Mouse (Mus musculus) kidney, embryonic 16.5 days (tissue): ENCODE data around the gene Nsun4. TPM values are rescaled to one million over a fixed set of nuclear protein-coding genes. Genes with fewer than 3 reads are reported as not detected.

Experiments used
- ATAC-seq: fragments of 200-750 bp; cut with Nextera tagmentation; 2 replicates; pipeline ENCODE4 v1.8.0; 2017; ENCODE audit warnings: moderate TSS enrichment; ENCODE audit not compliant: low FRiP score, low TSS enrichment
- H3K27ac ChIP-seq: fragments of 300-500 bp; sonication (generic); 2 replicates; pipeline ENCODE4 v1.5.1; 2014; ENCODE audit warnings: low read length
- H3K27me3 ChIP-seq: fragments of 300-500 bp; sonication (generic); 2 replicates; pipeline ENCODE4 v1.6.1; 2014; ENCODE audit warnings: low read length, control low read depth, mixed read lengths; ENCODE audit not compliant: insufficient read depth
- H3K36me3 ChIP-seq: fragments of 300-500 bp; sonication (generic); 2 replicates; pipeline ENCODE4 v1.6.1; 2014; ENCODE audit warnings: low read length, control low read depth, mixed read lengths; ENCODE audit not compliant: insufficient read depth
- H3K4me1 ChIP-seq: fragments of 300-500 bp; sonication (generic); 2 replicates; pipeline ENCODE4 v1.6.1; 2014; ENCODE audit warnings: low read length, control low read depth, mixed read lengths; ENCODE audit not compliant: insufficient read depth
- H3K4me2 ChIP-seq: fragments of 300-500 bp; sonication (generic); replicated peaks from 2 replicates; pipeline ENCODE4 v1.6.1; 2014; ENCODE audit warnings: low read depth, low read length
- H3K4me3 ChIP-seq: fragments of 300-500 bp; sonication (generic); 2 replicates; pipeline ENCODE4 v1.5.1; 2014; ENCODE audit warnings: mild to moderate bottlenecking, low read length
- H3K9ac ChIP-seq: fragments of 300-500 bp; sonication (generic); replicated peaks from 2 replicates; pipeline ENCODE4 v1.6.1; 2014; ENCODE audit warnings: low read length
- H3K9me3 ChIP-seq: fragments of 300-500 bp; sonication (generic); 2 replicates; pipeline ENCODE4 v1.6.1; 2016; ENCODE audit warnings: low read length, control low read depth
- WGBS: fragments of 180-500 bp; shearing (Covaris S2); extraction: QIAGEN DNeasy Blood & Tissue Kit; methylation state at CpG from one replicate; pipeline ENCODE4 v1.1.7; 2014; 5-methylcytosine and 5-hydroxymethylcytosine counted together
- polyA plus RNA-seq: library from polyadenylated mRNA; unstranded; fragments of >200 nt; fragmentation: Nextera tagmentation; extraction: Ambion mirVana; gene quantifications from 2 replicates; pipeline ENCODE4 v1.2.1, GENCODE M21; 2015

The Nsun4 gene
- polyA plus RNA-seq, 1 experiment from 2014 or later: 21.2 TPM

DNA sequence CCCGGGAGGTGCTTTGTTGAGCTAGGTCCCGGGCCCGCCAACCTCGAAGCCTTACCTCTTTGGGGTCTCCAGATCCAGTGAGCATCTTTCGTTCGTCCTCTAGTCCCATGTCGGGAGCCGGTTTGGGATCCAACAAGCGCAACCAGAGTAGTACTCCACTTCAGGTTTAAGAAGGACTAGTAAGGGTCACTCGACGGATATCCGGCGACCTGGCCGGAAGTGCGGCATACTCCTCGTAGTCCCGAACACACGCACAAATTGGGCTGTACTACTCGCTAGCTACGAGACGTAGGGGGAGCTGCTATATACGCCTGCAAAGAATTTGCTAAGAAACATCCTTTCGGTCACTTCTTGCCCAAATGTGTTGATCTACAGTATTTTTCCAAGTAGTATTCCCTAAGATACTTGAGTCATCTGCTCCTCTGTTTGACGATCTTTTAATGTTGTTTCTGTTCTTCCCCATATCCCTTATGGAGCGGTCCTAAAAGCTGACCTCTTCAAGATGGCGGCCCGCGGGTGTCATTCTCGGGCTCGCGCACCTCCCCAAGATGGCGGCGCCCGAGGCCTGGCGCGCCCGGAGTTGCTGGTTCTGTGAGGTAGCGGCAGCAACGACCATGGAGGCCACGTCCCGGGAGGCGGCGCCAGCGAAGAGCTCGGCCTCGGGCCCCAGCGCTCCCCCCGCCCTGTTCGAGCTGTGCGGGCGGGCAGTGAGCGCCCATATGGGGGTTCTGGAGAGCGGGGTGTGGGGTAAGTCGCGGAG lies 21.4 kb upstream of the Nsun4 start, which contains the start of the genes Uqcrh and Lrrc41:
Gene Uqcrh, minus strand, starts transcription at position 211 of the 760 bp plus-strand sequence.
Gene Lrrc41, plus strand, starts transcription at position 409 of the 760 bp plus-strand sequence.
- H3K9me3 ChIP-seq: no peaks in the 10 kb centered on the region
- H3K9ac ChIP-seq: peak within 1 kb of the TSS; percentile 99
- WGBS: under 1% methylated on average over 55 of the region's 55 CpGs
- H3K4me2 ChIP-seq: peak within 1 kb of the TSS; percentile 78
- peak within 1 kb of the TSS; percentile 93 for H3K4me3 ChIP-seq
- H3K27me3 ChIP-seq: no peaks in the 10 kb centered on the region
- H3K36me3 ChIP-seq: peaks cover 3% of the 10 kb centered on the region; the same call in 1 of the 2 replicates
- H3K4me1 ChIP-seq: peaks cover 25% of the 10 kb centered on the region
- ATAC-seq: peak; percentile 93
- H3K27ac ChIP-seq: peak within 1 kb of the TSS; percentile 98

DNA sequence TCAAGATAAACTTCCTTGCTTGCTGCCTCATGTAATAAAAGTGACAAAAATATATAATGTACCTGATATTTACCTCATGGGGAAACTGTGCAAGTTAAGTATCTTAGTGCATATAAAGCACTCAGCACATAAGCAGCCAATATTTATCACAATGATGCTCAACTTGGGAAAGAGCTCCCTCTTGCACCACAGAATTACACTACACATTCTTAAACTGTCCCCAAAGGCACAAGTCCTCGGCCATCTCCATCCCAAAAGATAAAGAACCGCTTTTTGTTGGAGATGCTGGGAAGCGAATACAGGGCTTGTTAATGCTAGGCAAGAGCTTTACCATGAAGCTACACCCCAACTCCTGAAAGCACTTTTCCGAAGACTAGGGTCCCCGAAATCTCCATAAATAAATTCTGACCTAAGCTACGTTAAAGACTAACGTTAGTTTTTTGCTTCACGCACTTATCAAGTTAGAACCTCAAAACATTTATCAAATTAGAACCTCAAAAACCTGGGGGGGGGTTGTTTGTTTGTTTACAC lies 20.5 kb upstream of the Nsun4 start:
- peaks cover 11% of the 10 kb centered on the region; the same call in 1 of the 2 replicates for H3K36me3 ChIP-seq
- peak overlapping the region; percentile 78 for H3K4me2 ChIP-seq
- H3K27me3 ChIP-seq: no peaks in the 10 kb centered on the region
- WGBS: 2% methylated on average over 8 of the region's 8 CpGs
- H3K4me1 ChIP-seq: peaks cover 25% of the 10 kb centered on the region
- no peaks in the 10 kb centered on the region for H3K9me3 ChIP-seq
- H3K4me3 ChIP-seq: peak overlapping the region; percentile 93
- H3K27ac ChIP-seq: peak overlapping the region; percentile 98
- ATAC-seq: no peak
- H3K9ac ChIP-seq: peak overlapping the region; percentile 99

DNA sequence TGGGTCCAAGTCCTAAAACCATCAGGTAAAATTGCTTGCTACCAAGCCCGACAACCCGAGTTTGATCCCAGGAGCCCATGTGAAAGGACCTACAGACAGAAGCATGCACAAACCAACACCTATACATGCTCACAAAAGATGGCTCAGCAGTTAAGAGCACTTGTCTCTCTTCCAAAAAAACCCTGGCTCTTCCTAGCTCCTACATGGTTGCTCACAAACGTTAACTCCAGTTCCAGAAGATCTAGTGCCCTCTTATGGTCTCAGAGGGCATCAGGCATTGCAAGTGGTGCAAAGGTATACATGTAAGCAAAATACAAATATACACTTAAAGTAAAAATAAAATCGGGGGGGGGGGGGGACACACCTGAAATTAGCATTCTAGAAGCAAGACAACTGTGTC lies 19.5 kb upstream of the Nsun4 start:
- no peak overlapping the region for H3K27ac ChIP-seq
- H3K27me3 ChIP-seq: no peaks in the 10 kb centered on the region
- ATAC-seq: no peak
- 51% methylated on average over 4 of the region's 4 CpGs for WGBS
- H3K9ac ChIP-seq: no peak overlapping the region
- peaks cover 21% of the 10 kb centered on the region for H3K36me3 ChIP-seq
- H3K4me2 ChIP-seq: peak overlapping the region; percentile 78
- peak overlapping the region; percentile 27 for H3K4me3 ChIP-seq
- peaks cover 25% of the 10 kb centered on the region for H3K4me1 ChIP-seq
- H3K9me3 ChIP-seq: no peaks in the 10 kb centered on the region

DNA sequence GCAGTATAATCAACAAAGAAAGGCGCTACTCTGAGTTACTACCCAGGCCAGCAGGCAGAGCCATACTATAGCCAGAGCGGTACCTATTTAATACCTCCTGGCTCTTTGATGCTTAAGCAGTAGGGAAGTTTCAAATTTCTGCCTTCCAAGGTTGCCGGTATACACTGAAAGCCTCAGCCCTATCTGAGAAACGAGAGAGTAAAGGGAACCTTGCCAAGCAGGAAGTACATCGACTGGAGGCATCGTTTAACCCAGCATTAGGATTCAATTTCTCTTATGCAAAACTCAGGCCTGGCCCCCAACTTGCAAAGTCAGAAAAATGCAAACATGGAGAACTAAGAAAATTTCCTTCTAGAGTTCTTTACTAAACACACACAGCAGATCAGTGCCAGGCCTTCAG lies 16.4 kb upstream of the Nsun4 start:
- no peaks in the 10 kb centered on the region for H3K27me3 ChIP-seq
- WGBS: 69% methylated on average over 6 of the region's 6 CpGs
- ATAC-seq: no peak
- H3K9ac ChIP-seq: no peak overlapping the region
- peaks cover 13% of the 10 kb centered on the region for H3K4me1 ChIP-seq
- H3K27ac ChIP-seq: no peak overlapping the region
- no peak overlapping the region for H3K4me2 ChIP-seq
- H3K9me3 ChIP-seq: no peaks in the 10 kb centered on the region
- H3K4me3 ChIP-seq: no peak overlapping the region
- H3K36me3 ChIP-seq: peaks cover 34% of the 10 kb centered on the region

DNA sequence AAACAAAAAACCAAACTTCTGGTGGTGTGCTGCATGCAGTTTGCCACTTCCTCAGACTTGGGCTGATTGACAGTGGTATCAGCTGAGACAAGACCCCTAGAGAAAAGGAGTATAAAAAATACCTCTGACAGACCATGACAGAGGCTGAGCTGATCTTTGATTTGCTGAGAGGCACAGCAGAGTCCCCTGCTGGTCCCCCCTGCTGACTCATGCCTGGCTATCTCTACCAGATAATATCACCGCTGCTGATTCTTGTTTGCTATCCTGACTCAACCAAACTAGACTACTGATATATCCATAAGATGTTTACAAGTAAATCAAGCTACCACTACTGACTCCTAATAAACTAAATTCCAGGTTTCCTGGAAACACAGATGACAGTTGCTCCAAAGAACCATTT lies 10.2 kb upstream of the Nsun4 start:
- 65% methylated on average over 1 of the region's 1 CpGs for WGBS
- no peak overlapping the region for H3K4me3 ChIP-seq
- no peak overlapping the region for H3K4me2 ChIP-seq
- no peaks in the 10 kb centered on the region for H3K9me3 ChIP-seq
- no peak overlapping the region for H3K9ac ChIP-seq
- no peaks in the 10 kb centered on the region for H3K4me1 ChIP-seq
- peaks cover 20% of the 10 kb centered on the region for H3K36me3 ChIP-seq
- H3K27me3 ChIP-seq: no peaks in the 10 kb centered on the region
- no peak for ATAC-seq
- H3K27ac ChIP-seq: no peak overlapping the region

DNA sequence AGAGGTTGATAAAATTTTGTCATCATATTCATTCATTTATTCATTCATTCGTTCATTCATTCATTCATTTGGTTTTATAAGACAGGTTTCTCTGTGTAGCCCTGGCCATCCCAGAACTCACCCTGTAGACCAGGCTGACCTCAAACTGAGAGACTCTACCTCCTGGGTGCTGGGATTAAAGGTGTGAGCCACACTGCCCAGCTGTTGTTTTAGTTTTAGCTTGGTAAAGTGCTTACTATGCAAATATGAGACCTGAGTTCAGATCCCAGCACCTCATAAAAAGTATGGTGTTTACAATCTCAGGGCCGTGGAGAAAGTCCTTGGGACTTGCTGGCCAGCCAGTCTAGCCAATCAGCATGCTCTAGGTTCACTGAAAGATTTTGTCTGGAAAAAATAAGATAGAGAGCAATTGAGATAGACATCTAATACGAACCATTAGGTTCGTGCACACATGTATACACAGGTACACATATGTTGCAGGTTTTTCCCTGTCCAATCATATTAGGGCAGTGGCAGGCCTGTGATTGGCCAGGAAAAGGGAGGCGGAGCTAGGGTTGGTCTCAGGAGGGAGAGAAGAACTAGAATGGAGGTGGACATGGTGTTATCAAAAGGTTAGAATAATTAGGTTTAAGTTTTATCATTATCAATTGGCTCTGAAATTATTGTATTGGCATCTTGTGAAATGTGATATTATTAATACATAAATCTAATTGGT lies 5.5 kb upstream of the Nsun4 start:
- H3K4me2 ChIP-seq: no peak overlapping the region
- H3K9ac ChIP-seq: no peak overlapping the region
- no peaks in the 10 kb centered on the region for H3K27me3 ChIP-seq
- H3K36me3 ChIP-seq: no peaks in the 10 kb centered on the region
- H3K4me1 ChIP-seq: 0 out of 2 replicates have a peak, but pooled peaks cover 2% of the 10 kb centered on the region
- ATAC-seq: no peak
- H3K27ac ChIP-seq: no peak overlapping the region
- 81% methylated on average over 5 of the region's 5 CpGs for WGBS
- H3K4me3 ChIP-seq: no peak overlapping the region
- H3K9me3 ChIP-seq: no peaks in the 10 kb centered on the region

DNA sequence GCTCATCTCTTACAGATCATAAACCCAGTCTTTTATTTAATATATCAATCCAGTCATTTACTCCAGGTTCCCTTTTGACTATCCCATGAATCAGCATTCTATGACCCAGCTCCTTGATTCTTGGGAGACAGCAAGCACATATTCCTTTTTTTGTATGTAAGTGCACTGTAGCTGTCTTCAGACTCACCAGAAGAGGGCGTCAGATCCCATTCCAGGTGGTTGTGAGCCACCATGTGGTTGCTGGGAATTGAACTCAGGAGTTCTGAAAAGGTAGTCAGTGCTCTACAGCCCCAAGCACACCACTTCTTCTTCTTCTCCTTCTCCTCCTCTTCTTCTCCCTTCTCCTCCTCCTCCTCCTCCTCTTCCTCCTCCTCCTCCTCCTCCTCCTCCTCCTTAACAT lies 3.9 kb upstream of the Nsun4 start:
- 0% methylated on average over 1 of the region's 1 CpGs for WGBS
- H3K4me1 ChIP-seq: peaks cover 8% of the 10 kb centered on the region

DNA sequence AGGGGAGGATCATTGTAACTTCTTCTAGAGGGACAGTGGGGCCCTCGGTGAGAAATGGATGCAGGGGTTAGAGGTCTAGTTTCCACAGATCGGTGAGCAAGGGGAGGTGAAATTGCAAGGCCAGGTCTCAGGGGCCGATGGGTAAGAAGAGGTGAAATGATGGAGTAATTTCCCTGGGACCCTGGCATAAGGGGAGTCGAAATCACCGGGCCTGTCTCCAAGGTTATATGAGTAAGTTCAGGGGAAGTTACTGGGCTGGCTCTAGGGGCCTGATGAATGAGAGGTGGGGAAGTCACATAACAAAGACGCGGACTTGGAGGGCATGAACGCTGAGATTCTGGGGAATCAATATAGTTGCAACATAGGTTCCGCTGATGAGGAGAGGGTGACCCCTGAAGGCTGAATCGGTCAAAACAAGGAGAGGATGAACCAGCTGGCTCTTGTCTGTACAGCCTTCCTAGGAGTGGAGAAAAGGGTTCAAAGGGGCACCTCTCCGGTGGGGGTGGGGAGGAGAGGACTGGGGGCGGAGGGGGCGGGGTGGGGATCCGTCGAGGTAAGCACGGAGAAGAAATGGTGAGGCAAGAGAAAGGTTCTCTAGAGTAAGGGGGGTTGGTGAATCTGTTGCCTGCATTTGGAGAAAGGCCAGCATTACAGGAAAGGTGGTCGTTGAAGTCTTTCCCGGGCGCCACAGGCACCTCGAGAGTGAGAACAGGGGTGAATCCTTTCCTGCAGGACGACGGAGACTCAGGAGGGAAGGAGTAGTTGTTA lies 966 bp downstream of the Nsun4 start:
- peak overlapping the region; percentile 96 for H3K27ac ChIP-seq
- no peaks in the 10 kb centered on the region for H3K9me3 ChIP-seq
- peak; percentile 64 for ATAC-seq
- 3% methylated on average over 22 of the region's 22 CpGs for WGBS
- no peaks in the 10 kb centered on the region for H3K27me3 ChIP-seq
- H3K4me1 ChIP-seq: peaks cover 11% of the 10 kb centered on the region
- peak overlapping the region; percentile 96 for H3K4me2 ChIP-seq
- peak overlapping the region; percentile 75 for H3K4me3 ChIP-seq
- H3K9ac ChIP-seq: peak overlapping the region; percentile 73
- no peaks in the 10 kb centered on the region for H3K36me3 ChIP-seq

More for the DNA sequence above, 3.9 kb upstream of the Nsun4 start:
- ATAC-seq: no peak
- Histone ChIP-seq H3K9ac (no peak overlapping the region), H3K36me3 (no peaks in the 10 kb centered on the region), H3K4me2 (no peak overlapping the region), H3K9me3 (no peaks in the 10 kb centered on the region), H3K4me3 (no peak overlapping the region), H3K27ac (no peak overlapping the region), H3K27me3 (no peaks in the 10 kb centered on the region)

DNA sequence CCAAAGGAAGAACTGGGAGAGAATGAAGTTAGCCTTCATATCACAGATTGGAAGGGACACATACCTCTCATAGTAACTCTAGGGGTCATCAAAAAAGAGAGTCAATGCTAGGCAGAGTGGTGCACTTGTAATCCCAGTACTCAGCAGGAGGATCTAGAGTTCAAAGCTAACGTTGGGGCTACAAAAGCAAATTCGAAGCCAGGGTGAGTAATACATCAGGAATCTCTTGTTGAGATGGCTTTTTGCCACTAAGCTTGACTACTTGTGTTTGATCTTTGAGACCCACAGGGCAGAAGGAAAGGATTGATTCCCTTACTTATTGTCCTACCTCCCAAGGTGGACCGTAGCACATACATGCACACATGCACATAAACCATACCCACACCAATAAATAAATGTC lies 4.5 kb downstream of the Nsun4 start:
- Histone ChIP-seq H3K27me3 (no peaks in the 10 kb centered on the region), H3K4me1 (peaks cover 9% of the 10 kb centered on the region), H3K9me3 (no peaks in the 10 kb centered on the region), H3K9ac (no peak overlapping the region), H3K36me3 (0 out of 2 replicates have a peak, but pooled peaks cover 4% of the 10 kb centered on the region), H3K4me3 (no peak overlapping the region), H3K4me2 (no peak overlapping the region), H3K27ac (no peak overlapping the region)
- whole genome bisulfite sequencing: 85% methylated on average over 3 of the region's 3 CpGs
- ATAC-seq: no peak
